Mouse (Mus musculus) limb, embryonic 14.5 days (tissue): Measurements from ENCODE around the gene Ankrd44. TPM values are rescaled to one million over a fixed set of nuclear protein-coding genes. Genes with fewer than 3 reads are reported as not detected.
A peak's percentile ranks its signal among the peaks of the same experiment; 100 is the strongest.

ENCODE experiments used
- ATAC-seq: fragments of 200-750 bp; cut with Nextera tagmentation; 2 replicates; pipeline ENCODE4 v1.8.0; 2017; ENCODE audit warnings: low read depth, moderate number of reproducible peaks, moderate TSS enrichment; ENCODE audit not compliant: low FRiP score
- DNase-seq: peaks from one replicate; pipeline ENCODE4 v3.0.0-alpha.2; 2015; ENCODE audit warnings: low spot score
- H3K27ac ChIP-seq: fragments of 300-500 bp; sonication (generic); replicated peaks from 2 replicates; pipeline ENCODE4 v1.5.1; 2014; ENCODE audit warnings: low read depth, mild to moderate bottlenecking, low read length, moderate library complexity, mixed read lengths
- H3K27me3 ChIP-seq: fragments of 300-500 bp; sonication (generic); 2 replicates; pipeline ENCODE4 v1.6.1; 2014; ENCODE audit warnings: low read length, mixed read lengths; ENCODE audit not compliant: control insufficient read depth, insufficient read depth
- H3K36me3 ChIP-seq: fragments of 300-500 bp; sonication (generic); 2 replicates; pipeline ENCODE4 v1.6.1; 2014; ENCODE audit warnings: mild to moderate bottlenecking, low read length, moderate library complexity, mixed read lengths; ENCODE audit not compliant: control insufficient read depth, insufficient read depth
- H3K4me1 ChIP-seq: fragments of 300-500 bp; sonication (generic); 2 replicates; pipeline ENCODE4 v1.6.1; 2014; ENCODE audit warnings: antibody characterized with exemption, low read length, mixed read lengths; ENCODE audit not compliant: control insufficient read depth, insufficient read depth
- H3K4me2 ChIP-seq: fragments of 300-500 bp; sonication (generic); replicated peaks from 2 replicates; pipeline ENCODE4 v1.6.1; 2014; ENCODE audit warnings: low read depth, mild to moderate bottlenecking, low read length, moderate library complexity; ENCODE audit not compliant: severe bottlenecking
- H3K4me3 ChIP-seq: fragments of 300-500 bp; sonication (generic); replicated peaks from 2 replicates; pipeline ENCODE4 v1.5.1; 2014; ENCODE audit warnings: low read length
- H3K9ac ChIP-seq: fragments of 300-500 bp; sonication (generic); 2 replicates; pipeline ENCODE4 v1.6.1; 2014; ENCODE audit warnings: mild to moderate bottlenecking, low read depth, low read length, moderate library complexity; ENCODE audit not compliant: severe bottlenecking
- H3K9me3 ChIP-seq: fragments of 300-500 bp; sonication (generic); 2 replicates; pipeline ENCODE4 v1.6.1; 2016; ENCODE audit warnings: low read length; ENCODE audit not compliant: control insufficient read depth
- POLR2A ChIP-seq: fragments of 200-500 bp; IDR thresholded peaks from 2 replicates; pipeline ENCODE4 v1.8.0; 2012; ENCODE audit warnings: inconsistent platforms, mild to moderate bottlenecking, moderate library complexity, borderline replicate concordance; ENCODE audit not compliant: insufficient read depth, insufficient read length; ENCODE audit errors: extremely low read depth
- WGBS: fragments of 180-500 bp; shearing (Covaris S2); extraction: QIAGEN DNeasy Blood & Tissue Kit; methylation state at CpG from one replicate; pipeline ENCODE4 v1.1.7; 2014; 5-methylcytosine and 5-hydroxymethylcytosine counted together
- polyA plus RNA-seq, 2 experiments: library from polyadenylated mRNA; depleted of rRNA in 1 of 2; stranded (reverse) in 1 of 2; unstranded in 1 of 2; fragments of >200 nt; fragmentation: Nextera tagmentation in 1 of 2; extraction: Ambion mirVana in 1 of 2; gene quantifications; 2 replicates each; pipeline versions ENCODE4 v1.2.1 to v1.2.3; 2012 to 2014

Ankrd44 gene
- polyA plus RNA-seq, 2 experiments, result 23.5 to 38.8 TPM

GRCm38 (mm10) chr1:54715061-54715760, 211.0 kb downstream of the Ankrd44 start:
- Histone ChIP-seq H3K9me3 (no peaks in the 10 kb centered on the region), H3K36me3 (peaks cover 8% of the 10 kb centered on the region; the same call in 1 of the 2 replicates), H3K9ac (no peak overlapping the region), H3K4me1 (0 out of 2 replicates have a peak, but pooled peaks cover 7% of the 10 kb centered on the region), H3K4me3 (no peak overlapping the region), H3K27me3 (no peaks in the 10 kb centered on the region), H3K4me2 (no peak overlapping the region), H3K27ac (no peak overlapping the region)
- WGBS, result 73% methylated on average over 8 of the region's 8 CpGs
- ATAC-seq, result no peak
- peak; percentile 29 for DNase-seq
- no peak for TF ChIP-seq POLR2A

DNA sequence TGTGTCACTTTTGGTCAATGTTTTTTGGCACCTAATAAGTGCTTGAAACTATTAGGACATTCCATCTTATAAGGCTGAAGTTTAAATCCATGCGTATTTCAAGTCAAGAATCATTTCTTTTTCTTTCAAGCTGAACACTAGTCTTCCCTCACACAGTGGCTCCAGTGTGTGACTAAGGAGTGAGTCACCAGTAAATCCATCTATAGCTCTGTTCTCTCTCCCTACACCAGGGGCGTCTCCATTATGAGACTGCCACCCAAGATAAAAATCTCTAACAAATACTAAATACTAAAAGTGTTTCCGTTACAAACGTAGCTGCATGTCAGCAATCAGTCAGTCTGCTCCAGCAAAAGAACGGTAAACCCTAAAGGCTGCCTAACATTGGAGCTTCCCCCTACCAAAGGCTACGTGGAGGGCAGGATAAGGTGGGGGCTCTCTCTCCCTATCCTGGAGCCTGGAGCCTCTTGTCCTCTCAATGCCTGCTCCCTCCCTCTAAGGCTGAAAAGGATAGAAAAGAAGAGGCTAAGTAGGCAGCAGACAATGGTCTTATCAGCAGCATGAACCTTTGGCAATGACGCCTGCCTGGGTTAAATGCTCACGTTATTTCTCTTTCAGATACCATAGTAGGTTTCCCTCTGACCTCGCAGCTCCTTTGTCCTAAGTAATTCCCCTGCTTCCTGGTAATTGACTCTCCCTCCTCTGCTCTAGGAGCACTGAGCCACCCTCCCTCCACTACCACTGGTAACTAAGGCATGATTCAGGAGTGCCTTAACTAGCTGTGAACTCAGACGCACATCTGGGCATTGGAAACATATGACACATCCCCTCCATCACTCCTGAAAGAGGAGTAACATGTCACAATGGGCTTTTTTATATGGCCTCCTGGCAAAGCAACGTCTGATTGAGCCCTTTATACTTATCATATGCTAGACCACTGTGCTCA, 212.7 kb downstream of the Ankrd44 start:
- no peak for TF ChIP-seq POLR2A
- WGBS, result 51% methylated on average over 11 of the region's 11 CpGs
- no peak for DNase-seq
- H3K27ac ChIP-seq, result no peak overlapping the region
- no peaks in the 10 kb centered on the region for H3K9me3 ChIP-seq
- H3K4me3 ChIP-seq, result no peak overlapping the region
- peaks cover 8% of the 10 kb centered on the region; the same call in 1 of the 2 replicates for H3K36me3 ChIP-seq
- H3K27me3 ChIP-seq, result no peaks in the 10 kb centered on the region
- no peak overlapping the region for H3K9ac ChIP-seq
- 0 out of 2 replicates have a peak, but pooled peaks cover 9% of the 10 kb centered on the region for H3K4me1 ChIP-seq
- ATAC-seq, result no peak
- no peak overlapping the region for H3K4me2 ChIP-seq

DNA sequence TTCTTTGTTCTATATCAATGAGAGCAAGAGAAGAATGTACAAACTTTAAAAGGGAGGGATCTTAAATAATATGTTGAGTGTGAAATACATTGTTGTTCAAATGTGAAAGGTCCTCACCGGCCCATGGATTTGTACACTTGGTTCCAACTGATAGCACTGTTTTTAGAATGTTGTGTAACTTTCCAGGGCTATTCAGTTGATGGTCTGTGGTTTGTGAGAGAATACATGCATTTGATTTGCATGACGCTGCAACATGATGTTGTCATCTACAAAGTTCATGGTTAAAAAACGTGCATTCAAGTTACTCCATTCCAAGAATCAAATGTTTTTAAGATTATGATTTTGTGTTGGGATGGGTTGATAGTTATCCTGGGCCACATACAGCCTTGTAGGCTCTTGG, 214.6 kb downstream of the Ankrd44 start:
- H3K4me2 ChIP-seq, result no peak overlapping the region
- no peak overlapping the region for H3K4me3 ChIP-seq
- peaks cover 8% of the 10 kb centered on the region; the same call in 1 of the 2 replicates for H3K36me3 ChIP-seq
- H3K4me1 ChIP-seq, result 0 out of 2 replicates have a peak, but pooled peaks cover 9% of the 10 kb centered on the region
- WGBS, result 87% methylated on average over 3 of the region's 3 CpGs
- DNase-seq (no peak), ATAC-seq (no peak)
- no peak overlapping the region for H3K9ac ChIP-seq
- H3K9me3 ChIP-seq, result no peaks in the 10 kb centered on the region
- H3K27ac ChIP-seq, result no peak overlapping the region
- no peaks in the 10 kb centered on the region for H3K27me3 ChIP-seq
- TF ChIP-seq POLR2A, result no peak

DNA sequence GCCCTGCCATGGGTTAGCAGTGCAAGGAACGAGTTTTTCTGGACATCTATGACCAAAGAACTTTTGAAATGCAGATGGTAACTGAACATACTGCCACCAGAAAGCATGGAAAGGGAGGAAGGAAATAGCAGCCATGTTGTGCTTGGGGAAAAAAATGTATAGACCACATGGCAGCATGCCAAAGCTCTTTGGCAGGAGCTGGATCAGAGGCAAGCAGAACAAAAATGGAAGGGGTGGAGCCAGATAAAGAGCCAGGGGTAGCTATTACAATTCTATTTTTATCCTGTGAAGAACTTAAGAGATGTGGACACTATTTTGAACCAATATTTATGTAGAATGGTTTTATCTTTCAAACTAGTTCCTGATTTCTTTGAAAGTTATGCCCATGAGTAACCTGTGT, 215.6 kb downstream of the Ankrd44 start:
- Histone ChIP-seq H3K9me3 (no peaks in the 10 kb centered on the region), H3K36me3 (peaks cover 8% of the 10 kb centered on the region; the same call in 1 of the 2 replicates), H3K27me3 (no peaks in the 10 kb centered on the region), H3K27ac (no peak overlapping the region), H3K9ac (no peak overlapping the region), H3K4me1 (0 out of 2 replicates have a peak, but pooled peaks cover 9% of the 10 kb centered on the region), H3K4me3 (no peak overlapping the region), H3K4me2 (no peak overlapping the region)
- WGBS, result 69% methylated on average over 1 of the region's 1 CpGs
- ATAC-seq (no peak), DNase-seq (peak; percentile 80)
- no peak for TF ChIP-seq POLR2A

DNA sequence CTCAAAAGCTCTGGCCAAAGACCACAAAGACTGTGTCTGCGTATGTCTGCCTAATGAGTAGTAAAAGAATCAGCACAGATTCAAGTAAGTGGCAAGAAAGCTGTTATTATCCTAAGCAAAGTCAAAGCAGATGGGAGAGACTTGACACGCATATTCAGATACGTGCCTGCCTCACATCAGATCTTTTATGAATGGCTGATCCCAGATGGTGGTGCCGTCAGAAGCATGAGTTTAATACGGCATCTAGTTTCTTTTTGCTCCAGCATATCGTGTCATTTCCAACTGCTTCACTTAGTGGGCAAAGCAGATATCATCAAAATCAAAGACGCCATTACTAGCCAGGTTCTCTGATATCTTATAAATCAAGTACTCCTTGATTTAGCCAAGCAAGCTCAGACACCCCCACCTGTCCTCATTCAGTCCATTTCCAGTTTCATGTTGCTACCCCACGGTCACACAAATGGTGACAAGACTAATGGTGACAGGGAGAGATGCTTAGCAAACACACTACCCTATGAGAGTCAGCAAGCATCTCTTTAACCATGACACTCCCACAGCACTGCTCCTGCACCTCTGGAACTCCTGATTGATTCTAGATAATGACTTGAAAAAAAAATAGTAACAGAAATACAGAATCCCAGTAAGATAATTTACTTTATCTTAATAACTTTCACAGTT, 218.2 kb downstream of the Ankrd44 start:
- Histone ChIP-seq H3K27me3 (no peaks in the 10 kb centered on the region), H3K4me3 (no peak overlapping the region), H3K27ac (no peak overlapping the region), H3K4me1 (peaks cover 9% of the 10 kb centered on the region; the same call in 1 of the 2 replicates), H3K9me3 (no peaks in the 10 kb centered on the region), H3K4me2 (no peak overlapping the region), H3K36me3 (peaks cover 8% of the 10 kb centered on the region; the same call in 1 of the 2 replicates), H3K9ac (no peak overlapping the region)
- 62% methylated on average over 8 of the region's 8 CpGs for WGBS
- ATAC-seq, result no peak
- no peak for TF ChIP-seq POLR2A
- DNase-seq, result no peak
